Mouse (Mus musculus) G1E (cell line): Measurements from ENCODE around the gene Mttp. TPM values are rescaled to one million over a fixed set of nuclear protein-coding genes. Genes with fewer than 3 reads are reported as not detected.

ENCODE experiments used
- ATAC-seq: 2 replicates; pipeline ENCODE4 v1.8.0; 2016; ENCODE audit warnings: mild to moderate bottlenecking; ENCODE audit not compliant: insufficient number of reproducible peaks, poor library complexity, low FRiP score, severe bottlenecking; ENCODE audit errors: extremely low read depth
- DNase-seq: peaks from one replicate; pipeline ENCODE4 v3.0.0; 2012; ENCODE audit warnings: low spot score
- H3K27me3 ChIP-seq: 2 replicates; pipeline ENCODE4 v1.6.1; 2012; ENCODE audit warnings: mild to moderate bottlenecking, low read length, inconsistent platforms; ENCODE audit not compliant: insufficient read depth
- H3K36me3 ChIP-seq: replicated peaks from 2 replicates; pipeline ENCODE3; 2012; ENCODE audit warnings: mild to moderate bottlenecking, inconsistent platforms
- H3K4me1 ChIP-seq: 2 replicates; pipeline ENCODE4 v1.6.1; 2012; ENCODE audit warnings: low read depth, low read length, inconsistent platforms, mixed read lengths; ENCODE audit not compliant: insufficient read depth
- H3K4me3 ChIP-seq: 2 replicates; pipeline ENCODE4 v1.5.1; 2012; ENCODE audit warnings: low read depth, mild to moderate bottlenecking, inconsistent platforms, low read length, moderate library complexity, mixed read lengths
- H3K9me3 ChIP-seq: replicated peaks from 2 replicates; pipeline ENCODE4 v1.6.1; 2012; ENCODE audit warnings: inconsistent platforms
- CTCF ChIP-seq: IDR thresholded peaks from 2 replicates; pipeline ENCODE4 v1.5.1; 2012; ENCODE audit warnings: low read depth, low read length, inconsistent platforms, mixed read lengths
- GATA1 ChIP-seq: IDR thresholded peaks from 2 replicates; pipeline ENCODE4 v1.6.1; 2012; ENCODE audit warnings: borderline replicate concordance, low read length, inconsistent platforms, mixed read lengths
- GATA2 ChIP-seq: IDR thresholded peaks from 2 replicates; pipeline ENCODE4 v1.6.1; 2012; ENCODE audit warnings: low read depth, low read length, inconsistent platforms, borderline replicate concordance
- POLR2AphosphoS5 ChIP-seq: IDR thresholded peaks from 2 replicates; pipeline ENCODE4 v1.6.1; 2012; ENCODE audit warnings: low read depth, low read length, inconsistent platforms; ENCODE audit not compliant: insufficient replicate concordance
- TAL1 ChIP-seq: conservative IDR thresholded peaks from 2 replicates; pipeline ENCODE4 v1.6.1; 2012; ENCODE audit warnings: low read depth, low read length, inconsistent platforms, mixed read lengths
- polyA plus RNA-seq: library from polyadenylated mRNA; stranded (reverse); fragments of >175 nt; gene quantifications from 2 replicates; pipeline ENCODE4 v1.2.3, GENCODE M21; 2012
- total RNA-seq, 2 experiments: library from RNA; stranded (forward) in 1 of 2; stranded (reverse) in 1 of 2; fragments of 200-1000 nt in 1 of 2; fragments of >200 nt in 1 of 2; fragmentation: Nextera tagmentation in 1 of 2; gene quantifications; 2 replicates each; pipeline ENCODE4 v1.2.3; 2014 to 2017

Mttp gene
- total and polyA plus RNA-seq, 3 experiments, result 0.42 to 8.0 (median 3.4) TPM

- no peaks in the 10 kb centered on the region for H3K36me3 ChIP-seq
- TF ChIP-seq GATA1, result no peak
- no peak for TF ChIP-seq GATA2
- no peak for TF ChIP-seq POLR2AphosphoS5
- TF ChIP-seq CTCF, result no peak
- TF ChIP-seq TAL1, result no peak
- H3K4me1 ChIP-seq, result no peaks in the 10 kb centered on the region
- no peak overlapping the region for H3K4me3 ChIP-seq
- ATAC-seq (no peak), DNase-seq (no peak)
- no peaks in the 10 kb centered on the region for H3K9me3 ChIP-seq
- no peaks in the 10 kb centered on the region for H3K27me3 ChIP-seq
Measured at GRCm38 (mm10) chr3:138130692-138131091, 14.1 kb downstream of the Mttp start.

DNA sequence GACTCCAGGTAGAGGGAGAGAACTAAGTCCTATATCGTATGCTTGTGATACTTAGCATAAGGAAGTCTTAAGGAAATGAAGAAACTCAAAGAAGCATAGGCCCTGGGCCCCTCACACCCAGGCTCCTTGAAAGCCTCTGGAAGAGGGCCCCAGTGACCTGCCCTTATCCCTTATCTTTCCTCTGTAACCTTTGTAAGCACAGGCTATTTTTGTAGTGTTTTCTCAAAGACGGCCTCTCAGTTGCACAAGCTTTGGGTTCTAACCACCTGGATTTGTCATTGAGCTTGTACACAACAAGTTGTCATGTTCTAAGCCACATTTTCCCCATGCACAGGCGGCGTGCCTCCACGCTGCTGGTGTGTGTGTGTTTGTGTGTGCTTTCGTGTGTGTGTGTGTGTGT is 15.7 kb downstream of the Mttp start:
- Histone ChIP-seq H3K9me3 (no peaks in the 10 kb centered on the region), H3K4me1 (no peaks in the 10 kb centered on the region), H3K4me3 (no peak overlapping the region), H3K36me3 (no peaks in the 10 kb centered on the region), H3K27me3 (no peaks in the 10 kb centered on the region)
- TF ChIP-seq TAL1 (no peak), GATA2 (no peak), GATA1 (no peak), POLR2AphosphoS5 (no peak), CTCF (no peak)
- ATAC-seq, result no peak
- DNase-seq, result no peak

DNA sequence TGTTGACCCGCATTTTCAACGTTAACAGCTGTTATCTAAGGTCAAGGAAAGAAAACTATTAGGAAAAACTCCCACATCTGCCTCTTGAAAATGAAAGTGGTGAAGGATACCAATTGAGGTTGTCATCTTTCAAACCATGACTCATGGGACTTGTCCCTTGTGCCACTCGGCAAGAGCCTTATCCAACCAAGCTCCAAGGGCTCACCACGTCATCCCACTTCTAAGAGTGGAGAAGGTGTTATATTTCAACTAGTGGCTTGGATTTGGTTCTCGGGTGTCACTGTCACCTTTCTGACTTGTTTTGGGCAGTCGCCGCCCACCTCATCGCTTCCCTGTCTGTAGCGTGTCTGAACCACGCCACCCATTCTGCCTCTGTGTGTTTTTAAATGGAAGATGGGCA is 20.9 kb downstream of the Mttp start:
- TF ChIP-seq GATA1 (no peak), TAL1 (no peak), GATA2 (no peak), CTCF (no peak), POLR2AphosphoS5 (no peak)
- ATAC-seq (no peak), DNase-seq (no peak)
- no peak overlapping the region for H3K4me3 ChIP-seq
- H3K27me3 ChIP-seq, result peaks cover under 1% of the 10 kb centered on the region
- H3K9me3 ChIP-seq, result no peaks in the 10 kb centered on the region
- no peaks in the 10 kb centered on the region for H3K4me1 ChIP-seq
- H3K36me3 ChIP-seq, result no peaks in the 10 kb centered on the region

GRCm38 (mm10) chr3:138121461-138121860 is 23.3 kb downstream of the Mttp start:
- no peak for TF ChIP-seq TAL1
- no peak for TF ChIP-seq GATA1
- no peak for TF ChIP-seq GATA2
- no peak for TF ChIP-seq POLR2AphosphoS5
- TF ChIP-seq CTCF, result no peak
- Histone ChIP-seq H3K9me3 (no peaks in the 10 kb centered on the region), H3K4me3 (no peak overlapping the region), H3K27me3 (peaks cover 3% of the 10 kb centered on the region), H3K4me1 (peaks cover 3% of the 10 kb centered on the region; the same call in 1 of the 2 replicates), H3K36me3 (no peaks in the 10 kb centered on the region)
- no peak for ATAC-seq
- no peak for DNase-seq

- peaks cover 3% of the 10 kb centered on the region for H3K27me3 ChIP-seq
Measured at GRCm38 (mm10) chr3:138119444-138120105, 25.2 kb downstream of the Mttp start.

DNA sequence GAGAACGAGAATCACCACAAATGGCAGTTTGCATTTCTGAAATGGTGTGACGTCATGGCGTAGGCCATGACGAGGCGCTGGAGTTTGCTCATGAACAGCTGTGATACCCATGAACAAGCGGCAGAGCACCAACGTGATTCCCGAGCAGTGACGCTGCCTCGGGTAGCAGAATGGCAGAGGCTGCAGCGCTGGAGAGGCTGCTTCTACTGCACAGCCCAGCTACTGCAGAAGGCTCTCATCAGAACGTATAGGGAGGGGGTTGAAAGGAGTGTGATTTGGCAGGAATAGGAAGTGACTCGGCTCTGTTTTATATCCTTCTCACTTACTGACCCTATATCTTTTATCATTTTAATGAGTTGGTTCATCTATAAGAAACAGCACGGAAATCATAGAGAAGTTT is 25.9 kb downstream of the Mttp start:
- Histone ChIP-seq H3K4me1 (peaks cover 3% of the 10 kb centered on the region; the same call in 1 of the 2 replicates), H3K27me3 (peaks cover 7% of the 10 kb centered on the region), H3K4me3 (no peak overlapping the region), H3K9me3 (no peaks in the 10 kb centered on the region), H3K36me3 (no peaks in the 10 kb centered on the region)
- TF ChIP-seq GATA1 (no peak), POLR2AphosphoS5 (no peak), GATA2 (no peak), TAL1 (no peak), CTCF (no peak)
- DNase-seq, result no peak
- ATAC-seq, result no peak

More at GRCm38 (mm10) chr3:138119444-138120105, 25.2 kb downstream of the Mttp start:
- Histone ChIP-seq H3K4me1 (peaks cover 3% of the 10 kb centered on the region; the same call in 1 of the 2 replicates), H3K9me3 (no peaks in the 10 kb centered on the region), H3K4me3 (no peak overlapping the region), H3K36me3 (no peaks in the 10 kb centered on the region)
- DNase-seq (no peak), ATAC-seq (no peak)
- TF ChIP-seq CTCF (no peak), GATA1 (no peak), TAL1 (no peak), GATA2 (no peak), POLR2AphosphoS5 (no peak)
